Mouse (Mus musculus) spleen, adult 2 months (tissue): ENCODE results near the gene Tle3. TPM values are rescaled to one million over a fixed set of nuclear protein-coding genes. Genes with fewer than 3 reads are reported as not detected.

Source experiments
- DNase-seq, 2 experiments: peaks; one replicate each; pipeline versions ENCODE4 v3.0.0 to v3.0.0-alpha.2; 2012 to 2021; ENCODE audit warnings: low spot score in 2 of 2, low read depth in 1 of 2
- H3K27ac ChIP-seq: fragments of 200-500 bp; 2 replicates; pipeline ENCODE4 v1.5.1; 2012; ENCODE audit warnings: low read length, inconsistent platforms; ENCODE audit not compliant: insufficient read depth
- H3K27me3 ChIP-seq: fragments of 200-500 bp; 2 replicates; pipeline ENCODE4 v1.6.1; 2012; ENCODE audit warnings: mild to moderate bottlenecking, moderate library complexity, low read length, inconsistent platforms; ENCODE audit not compliant: control insufficient read depth, insufficient read depth
- H3K36me3 ChIP-seq: fragments of 200-500 bp; 2 replicates; pipeline ENCODE4 v1.6.1; 2012; ENCODE audit warnings: mild to moderate bottlenecking, low read length, inconsistent platforms; ENCODE audit not compliant: control insufficient read depth, insufficient read depth
- H3K4me1 ChIP-seq: fragments of 200-500 bp; 2 replicates; pipeline ENCODE4 v1.6.1; 2011; ENCODE audit warnings: inconsistent platforms; ENCODE audit not compliant: control insufficient read depth, insufficient read depth, insufficient read length
- H3K4me3 ChIP-seq: fragments of 200-500 bp; 2 replicates; pipeline ENCODE4 v1.5.1; 2011; ENCODE audit warnings: mild to moderate bottlenecking, inconsistent platforms; ENCODE audit not compliant: insufficient read depth, insufficient read length; ENCODE audit errors: extremely low read depth
- CTCF ChIP-seq: fragments of 200-500 bp; IDR thresholded peaks from 2 replicates; pipeline ENCODE4 v1.5.1; 2011; ENCODE audit warnings: mild to moderate bottlenecking, inconsistent platforms; ENCODE audit not compliant: insufficient read depth, insufficient read length, insufficient replicate concordance; ENCODE audit errors: extremely low read depth
- POLR2A ChIP-seq: fragments of 200-500 bp; IDR thresholded peaks from 2 replicates; pipeline ENCODE4 v1.6.1; 2011; ENCODE audit warnings: low read depth, low read length, inconsistent platforms
- WGBS: fragments of 180-500 bp; shearing (Covaris S2); methylation state at CpG from one replicate; pipeline ENCODE4 v1.1.7; 2018; 5-methylcytosine and 5-hydroxymethylcytosine counted together
- polyA plus RNA-seq: library from polyadenylated mRNA; depleted of rRNA; stranded (reverse); fragments of >200 nt; gene quantifications from 2 replicates; pipeline ENCODE4 v1.2.3, GENCODE M21; 2012

Tle3 gene
- polyA plus RNA-seq, 1 experiment: 85.4 TPM

- Histone ChIP-seq H3K27ac (peak overlapping the region; percentile 68), H3K4me3 (no peak overlapping the region), H3K4me1 (peaks cover 40% of the 10 kb centered on the region), H3K27me3 (no peaks in the 10 kb centered on the region), H3K36me3 (no peaks in the 10 kb centered on the region)
- TF ChIP-seq POLR2A (no peak), CTCF (no peak)
- 17% methylated on average over 5 of the region's 5 CpGs for WGBS
- DNase-seq: peak; percentile 59 to 83
These were observed 77.3 kb downstream of the Tle3 start for GRCm38 (mm10) chr9:61449363-61449904.

- no peak overlapping the region for H3K4me3 ChIP-seq
- TF ChIP-seq CTCF (no peak), POLR2A (no peak)
- no peak overlapping the region for H3K27ac ChIP-seq
- no peaks in the 10 kb centered on the region for H3K27me3 ChIP-seq
- no peaks in the 10 kb centered on the region for H3K36me3 ChIP-seq
- 74% methylated on average over 1 of the region's 1 CpGs for WGBS
- peaks cover 15% of the 10 kb centered on the region; the same call in 1 of the 2 replicates for H3K4me1 ChIP-seq
- no peak for DNase-seq
These were observed 79.9 kb downstream of the Tle3 start for GRCm38 (mm10) chr9:61452081-61452480.

- no peak for TF ChIP-seq CTCF
- TF ChIP-seq POLR2A: no peak
- H3K36me3 ChIP-seq: no peaks in the 10 kb centered on the region
- H3K4me1 ChIP-seq: no peaks in the 10 kb centered on the region; the same call in 1 of the 2 replicates
- H3K4me3 ChIP-seq: no peak overlapping the region
- WGBS: 82% methylated on average over 6 of the region's 6 CpGs
- no peaks in the 10 kb centered on the region for H3K27me3 ChIP-seq
- no peak for DNase-seq
- H3K27ac ChIP-seq: no peak overlapping the region
These were observed 83.7 kb downstream of the Tle3 start for GRCm38 (mm10) chr9:61455861-61456261.

- 56% methylated on average over 5 of the region's 5 CpGs for WGBS
- DNase-seq: no peak
- Histone ChIP-seq H3K4me1 (no peaks in the 10 kb centered on the region; the same call in 1 of the 2 replicates), H3K27me3 (no peaks in the 10 kb centered on the region), H3K4me3 (no peak overlapping the region), H3K36me3 (no peaks in the 10 kb centered on the region), H3K27ac (no peak overlapping the region)
- TF ChIP-seq CTCF (no peak), POLR2A (no peak)
These were observed 84.4 kb downstream of the Tle3 start for GRCm38 (mm10) chr9:61456441-61457161.

GRCm38 (mm10) chr9:61457162-61457523 lies 85.0 kb downstream of the Tle3 start:
- no peak for DNase-seq
- 76% methylated on average over 10 of the region's 10 CpGs for WGBS
- Histone ChIP-seq H3K27me3 (no peaks in the 10 kb centered on the region), H3K4me1 (no peaks in the 10 kb centered on the region; the same call in 1 of the 2 replicates), H3K4me3 (no peak overlapping the region), H3K27ac (no peak overlapping the region), H3K36me3 (no peaks in the 10 kb centered on the region)
- no peak for TF ChIP-seq POLR2A
- TF ChIP-seq CTCF: no peak

GRCm38 (mm10) chr9:61461859-61462258 lies 89.7 kb downstream of the Tle3 start:
- no peaks in the 10 kb centered on the region for H3K36me3 ChIP-seq
- DNase-seq: no peak
- no peaks in the 10 kb centered on the region for H3K27me3 ChIP-seq
- no peak overlapping the region for H3K4me3 ChIP-seq
- H3K27ac ChIP-seq: no peak overlapping the region
- no peaks in the 10 kb centered on the region; the same call in 1 of the 2 replicates for H3K4me1 ChIP-seq
- no peak for TF ChIP-seq POLR2A
- WGBS: 86% methylated on average over 4 of the region's 4 CpGs

- no peak overlapping the region for H3K4me3 ChIP-seq
- DNase-seq: no peak
- 94% methylated on average over 3 of the region's 3 CpGs for WGBS
- H3K36me3 ChIP-seq: no peaks in the 10 kb centered on the region
- H3K27ac ChIP-seq: no peak overlapping the region
- H3K4me1 ChIP-seq: no peaks in the 10 kb centered on the region
- TF ChIP-seq POLR2A (no peak), CTCF (no peak)
- no peaks in the 10 kb centered on the region for H3K27me3 ChIP-seq
These were observed 95.3 kb downstream of the Tle3 start for GRCm38 (mm10) chr9:61467436-61467835.
